Mouse (Mus musculus) hindbrain, embryonic 14.5 days (tissue): Measurements from ENCODE around the gene Prr5. TPM values are rescaled to one million over a fixed set of nuclear protein-coding genes. Genes with fewer than 3 reads are reported as not detected.

Source experiments
- ATAC-seq: fragments of 200-750 bp; cut with Nextera tagmentation; 2 replicates; pipeline ENCODE4 v1.8.0; 2017; ENCODE audit warnings: moderate number of reproducible peaks, mild to moderate bottlenecking, moderate TSS enrichment, moderate library complexity; ENCODE audit not compliant: low FRiP score
- DNase-seq: peaks from one replicate; pipeline ENCODE4 v3.0.0-alpha.2; 2015; ENCODE audit warnings: low spot score
- H3K27ac ChIP-seq: fragments of 300-500 bp; sonication (generic); 2 replicates; pipeline ENCODE4 v1.5.1; 2014; ENCODE audit warnings: mild to moderate bottlenecking, moderate library complexity
- H3K27me3 ChIP-seq: fragments of 300-500 bp; sonication (generic); 2 replicates; pipeline ENCODE4 v1.6.1; 2014; ENCODE audit warnings: mild to moderate bottlenecking, low read length, mixed read lengths; ENCODE audit not compliant: control insufficient read depth, insufficient read depth
- H3K36me3 ChIP-seq: fragments of 300-500 bp; sonication (generic); replicated peaks from 2 replicates; pipeline ENCODE4 v1.6.1; 2014; ENCODE audit not compliant: control insufficient read depth, insufficient read depth
- H3K4me1 ChIP-seq: fragments of 300-500 bp; sonication (generic); replicated peaks from 2 replicates; pipeline ENCODE4 v1.6.1; 2014; ENCODE audit warnings: antibody characterized with exemption, low read length, mixed read lengths; ENCODE audit not compliant: control insufficient read depth, insufficient read depth
- H3K4me2 ChIP-seq: fragments of 300-500 bp; sonication (generic); replicated peaks from 2 replicates; pipeline ENCODE4 v1.6.1; 2014; ENCODE audit warnings: mild to moderate bottlenecking, moderate library complexity
- H3K4me3 ChIP-seq: fragments of 300-500 bp; sonication (generic); replicated peaks from 2 replicates; pipeline ENCODE4 v1.5.1; 2014; ENCODE audit warnings: mild to moderate bottlenecking, low read length
- H3K9ac ChIP-seq: fragments of 300-500 bp; sonication (generic); 2 replicates; pipeline ENCODE4 v1.6.1; 2014
- H3K9me3 ChIP-seq: fragments of 300-500 bp; sonication (generic); 2 replicates; pipeline ENCODE4 v1.6.1; 2016; ENCODE audit warnings: low read length; ENCODE audit not compliant: control insufficient read depth
- WGBS: fragments of 180-500 bp; shearing (Covaris S2); extraction: QIAGEN DNeasy Blood & Tissue Kit; methylation state at CpG from one replicate; pipeline ENCODE4 v1.1.7; 2014; 5-methylcytosine and 5-hydroxymethylcytosine counted together
- polyA plus RNA-seq: library from polyadenylated mRNA; unstranded; fragments of >200 nt; fragmentation: Nextera tagmentation; extraction: Ambion mirVana; gene quantifications from 2 replicates; pipeline ENCODE4 v1.2.1, GENCODE M21; 2014

Prr5 gene
- polyA plus RNA-seq, 1 experiment from 2014 or later, result 27.1 TPM

DNA sequence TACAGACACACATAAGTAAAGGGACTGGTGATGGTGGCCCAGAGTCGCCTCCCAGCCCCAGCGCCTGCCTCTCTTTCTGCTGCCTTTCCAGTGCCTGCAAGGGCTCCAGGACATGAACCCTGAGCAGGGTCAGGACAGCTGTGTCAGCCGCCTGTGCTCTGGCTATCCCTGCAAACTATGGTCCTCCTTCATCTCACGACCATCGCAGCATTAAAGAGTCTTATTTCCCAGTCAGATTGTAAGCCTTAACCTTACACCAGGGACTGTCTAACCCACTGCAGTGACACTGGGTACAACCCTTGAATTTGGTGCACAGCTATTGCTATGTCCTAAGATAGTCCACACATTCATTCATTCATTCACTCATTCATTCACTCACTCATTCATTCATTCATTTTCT, 13.4 kb downstream of the Prr5 start:
- Histone ChIP-seq H3K27ac (no peak overlapping the region), H3K4me1 (peaks cover 19% of the 10 kb centered on the region), H3K36me3 (no peaks in the 10 kb centered on the region), H3K9me3 (no peaks in the 10 kb centered on the region), H3K9ac (no peak overlapping the region), H3K4me2 (no peak overlapping the region), H3K27me3 (peaks cover 22% of the 10 kb centered on the region), H3K4me3 (no peak overlapping the region)
- DNase-seq, result no peak
- 67% methylated on average over 5 of the region's 5 CpGs for WGBS
- ATAC-seq, result no peak

DNA sequence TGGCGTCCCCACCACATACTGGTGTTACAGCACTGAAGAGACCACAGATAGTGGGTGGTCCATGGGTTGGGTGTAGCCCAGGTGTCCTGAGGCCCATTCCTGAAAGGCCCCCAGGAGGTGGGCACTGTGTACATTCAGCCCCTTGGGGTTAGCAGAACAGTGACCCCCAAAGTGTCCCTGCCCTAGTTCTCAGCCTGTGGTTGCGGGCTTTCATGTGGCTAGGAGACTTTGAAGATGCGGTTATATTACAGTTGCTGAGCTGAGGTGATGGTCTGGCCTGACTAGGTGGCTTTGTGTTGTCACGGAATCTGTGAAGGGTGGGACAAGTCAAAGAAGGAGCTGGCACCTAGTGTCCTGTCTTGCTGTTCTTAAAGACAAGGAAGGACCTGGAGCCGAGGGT, 15.1 kb downstream of the Prr5 start:
- H3K9ac ChIP-seq, result no peak overlapping the region
- H3K9me3 ChIP-seq, result no peaks in the 10 kb centered on the region
- peaks cover 22% of the 10 kb centered on the region for H3K27me3 ChIP-seq
- no peak overlapping the region for H3K27ac ChIP-seq
- DNase-seq (no peak), ATAC-seq (no peak)
- H3K4me3 ChIP-seq, result no peak overlapping the region
- H3K4me2 ChIP-seq, result no peak overlapping the region
- peaks cover 19% of the 10 kb centered on the region for H3K4me1 ChIP-seq
- WGBS, result 69% methylated on average over 5 of the region's 5 CpGs
- H3K36me3 ChIP-seq, result no peaks in the 10 kb centered on the region; the same call in 1 of the 2 replicates

DNA sequence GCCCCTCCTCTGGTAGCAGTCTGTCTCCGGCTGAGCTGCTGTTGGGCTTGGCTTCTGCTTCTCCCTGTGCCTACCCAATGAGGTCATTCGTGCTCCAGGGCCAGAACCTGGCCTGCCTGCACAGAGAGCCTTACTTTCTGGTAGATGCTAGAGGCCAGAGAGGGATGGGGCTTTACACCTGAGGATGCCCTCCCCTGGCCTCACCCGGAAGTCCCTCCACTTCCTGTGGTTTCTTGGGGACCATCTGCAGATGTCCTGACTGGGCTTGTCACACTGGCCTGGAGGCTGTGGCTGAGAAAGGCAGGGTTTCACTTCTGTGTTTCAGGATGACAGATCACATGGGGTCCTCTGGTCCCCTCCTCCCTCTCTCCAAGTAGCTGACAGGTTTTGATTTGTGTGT, 16.0 kb downstream of the Prr5 start:
- Histone ChIP-seq H3K9ac (no peak overlapping the region), H3K27ac (no peak overlapping the region), H3K4me3 (no peak overlapping the region), H3K9me3 (no peaks in the 10 kb centered on the region), H3K4me1 (peaks cover 17% of the 10 kb centered on the region), H3K4me2 (no peak overlapping the region), H3K36me3 (peaks cover 9% of the 10 kb centered on the region; the same call in 1 of the 2 replicates), H3K27me3 (peaks cover 17% of the 10 kb centered on the region)
- 82% methylated on average over 3 of the region's 3 CpGs for WGBS
- ATAC-seq, result no peak
- no peak for DNase-seq

DNA sequence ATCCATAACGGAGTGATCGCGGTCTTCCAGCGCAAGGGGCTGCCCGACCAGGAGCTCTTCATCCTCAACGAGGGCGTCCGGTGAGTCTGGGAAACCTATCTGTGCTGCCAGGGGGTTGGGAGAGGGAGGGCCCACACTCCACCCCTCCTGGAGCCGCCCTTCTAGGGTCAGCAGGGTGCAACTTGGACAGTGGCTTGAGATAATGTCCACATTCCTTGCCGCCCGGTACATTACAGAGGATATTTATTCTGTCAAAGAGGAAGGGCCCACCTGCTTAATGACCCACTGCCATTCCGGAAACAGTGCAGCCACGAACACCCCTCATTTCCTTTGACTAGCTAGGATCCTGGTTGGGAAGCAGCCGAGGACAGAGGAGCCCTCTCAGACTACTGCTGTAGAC, 18.5 kb downstream of the Prr5 start:
- WGBS, result 77% methylated on average over 14 of the region's 14 CpGs

DNA sequence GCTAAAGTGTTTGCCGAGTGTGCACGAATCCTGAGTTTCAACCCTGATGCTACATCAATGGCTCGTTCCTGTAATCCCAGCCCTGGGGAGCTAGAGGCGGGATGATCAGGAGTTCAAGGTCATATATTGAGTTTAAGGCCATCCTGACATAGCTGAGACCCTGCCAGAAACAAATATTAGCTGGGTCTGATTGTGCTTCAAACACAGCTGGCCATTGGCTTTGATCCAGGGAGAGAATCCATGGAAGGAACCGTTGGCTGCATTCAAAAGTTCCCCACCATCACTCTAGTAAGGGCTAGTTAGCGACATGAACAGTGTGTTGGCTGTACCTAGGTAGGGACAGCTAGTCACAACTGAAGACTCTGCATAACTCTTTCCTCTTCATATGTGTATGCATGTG, 19.9 kb downstream of the Prr5 start:
- ATAC-seq (no peak), DNase-seq (no peak)
- H3K4me3 ChIP-seq, result no peak overlapping the region
- H3K9me3 ChIP-seq, result no peaks in the 10 kb centered on the region
- no peaks in the 10 kb centered on the region for H3K27me3 ChIP-seq
- 81% methylated on average over 6 of the region's 6 CpGs for WGBS
- H3K4me1 ChIP-seq, result no peaks in the 10 kb centered on the region
- peaks cover 18% of the 10 kb centered on the region; the same call in 1 of the 2 replicates for H3K36me3 ChIP-seq
- H3K4me2 ChIP-seq, result no peak overlapping the region
- H3K27ac ChIP-seq, result no peak overlapping the region
- no peak overlapping the region for H3K9ac ChIP-seq

More for the DNA sequence above, 18.5 kb downstream of the Prr5 start:
- Histone ChIP-seq H3K27me3 (no peaks in the 10 kb centered on the region), H3K4me1 (no peaks in the 10 kb centered on the region), H3K4me2 (no peak overlapping the region), H3K27ac (no peak overlapping the region), H3K9me3 (no peaks in the 10 kb centered on the region), H3K9ac (no peak overlapping the region), H3K4me3 (no peak overlapping the region), H3K36me3 (peaks cover 10% of the 10 kb centered on the region; the same call in 1 of the 2 replicates)
- no peak for DNase-seq
- ATAC-seq, result no peak

DNA sequence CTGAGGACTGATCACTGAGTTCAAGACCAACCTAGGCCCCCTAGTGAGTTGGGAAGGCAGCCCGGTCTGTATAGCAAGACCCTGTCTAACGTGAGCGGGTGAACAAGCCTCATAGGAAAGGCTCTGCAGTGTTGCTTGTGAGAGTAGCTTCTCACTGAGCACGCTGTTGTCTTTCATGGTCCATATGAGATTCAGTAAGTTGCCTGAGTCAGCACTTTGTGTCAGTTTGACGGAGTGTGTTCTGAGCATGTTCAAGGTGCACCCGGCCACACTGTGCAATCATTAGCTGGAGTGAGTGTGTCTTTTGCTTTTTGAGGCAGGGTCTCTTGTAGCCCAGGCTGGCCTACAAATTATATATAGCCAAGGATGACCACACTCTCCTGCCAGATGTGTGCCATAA, 22.1 kb downstream of the Prr5 start:
- Histone ChIP-seq H3K27me3 (no peaks in the 10 kb centered on the region), H3K36me3 (peaks cover 27% of the 10 kb centered on the region; the same call in 1 of the 2 replicates), H3K4me2 (no peak overlapping the region), H3K4me3 (no peak overlapping the region), H3K27ac (no peak overlapping the region), H3K9ac (no peak overlapping the region), H3K4me1 (no peaks in the 10 kb centered on the region), H3K9me3 (no peaks in the 10 kb centered on the region)
- no peak for DNase-seq
- no peak for ATAC-seq
- WGBS, result 92% methylated on average over 6 of the region's 6 CpGs

DNA sequence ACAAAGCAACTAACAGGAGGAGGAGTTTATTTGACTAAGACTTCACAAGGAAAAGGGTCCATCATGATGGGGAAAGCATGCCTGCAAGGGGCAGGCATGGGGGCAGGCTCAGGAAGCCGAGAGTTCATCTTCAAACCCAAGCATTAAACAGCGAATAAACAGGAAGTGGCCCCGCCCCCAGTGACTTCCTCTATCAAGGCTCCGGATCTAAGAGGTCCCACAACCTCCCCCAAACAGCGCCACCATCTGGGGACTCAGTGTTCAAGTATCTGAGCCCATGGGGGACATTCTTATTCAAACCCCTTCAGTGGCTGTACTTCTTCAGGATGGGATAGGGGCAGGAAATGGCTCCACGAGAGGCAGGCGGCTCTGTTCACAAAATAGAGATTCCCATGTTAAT, 23.2 kb downstream of the Prr5 start:
- Histone ChIP-seq H3K9me3 (no peaks in the 10 kb centered on the region), H3K4me2 (no peak overlapping the region), H3K27ac (no peak overlapping the region), H3K36me3 (peaks cover 27% of the 10 kb centered on the region; the same call in 1 of the 2 replicates), H3K27me3 (no peaks in the 10 kb centered on the region), H3K4me3 (no peak overlapping the region), H3K9ac (no peak overlapping the region), H3K4me1 (no peaks in the 10 kb centered on the region)
- ATAC-seq, result no peak
- no peak for DNase-seq
- 94% methylated on average over 7 of the region's 7 CpGs for WGBS

DNA sequence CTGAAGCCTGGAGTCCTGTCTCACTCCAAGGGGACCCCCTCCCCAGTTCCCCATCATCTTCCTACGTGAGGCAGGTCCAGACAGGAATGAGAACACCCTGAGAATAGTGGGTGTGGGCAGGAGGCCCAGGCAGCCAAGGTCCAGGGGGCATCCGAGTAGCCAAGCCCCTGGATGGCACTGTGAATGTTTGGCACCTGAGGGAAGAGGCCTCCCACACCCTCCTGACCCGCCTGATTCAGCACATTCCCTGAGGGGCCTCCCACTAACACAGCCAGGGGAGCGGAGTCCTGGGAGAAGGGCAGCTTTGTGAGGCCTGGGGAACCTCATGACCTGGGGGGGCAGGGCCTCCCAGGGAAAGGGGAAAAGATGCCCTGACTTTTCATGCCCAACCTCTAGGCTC, 26.6 kb downstream of the Prr5 start:
- ATAC-seq (no peak), DNase-seq (no peak)
- WGBS, result 70% methylated on average over 4 of the region's 4 CpGs
- H3K9ac ChIP-seq, result no peak overlapping the region
- H3K4me2 ChIP-seq, result no peak overlapping the region
- no peaks in the 10 kb centered on the region for H3K9me3 ChIP-seq
- no peaks in the 10 kb centered on the region for H3K4me1 ChIP-seq
- H3K27me3 ChIP-seq, result no peaks in the 10 kb centered on the region
- H3K4me3 ChIP-seq, result no peak overlapping the region
- no peak overlapping the region for H3K27ac ChIP-seq
- peaks cover 28% of the 10 kb centered on the region for H3K36me3 ChIP-seq

DNA sequence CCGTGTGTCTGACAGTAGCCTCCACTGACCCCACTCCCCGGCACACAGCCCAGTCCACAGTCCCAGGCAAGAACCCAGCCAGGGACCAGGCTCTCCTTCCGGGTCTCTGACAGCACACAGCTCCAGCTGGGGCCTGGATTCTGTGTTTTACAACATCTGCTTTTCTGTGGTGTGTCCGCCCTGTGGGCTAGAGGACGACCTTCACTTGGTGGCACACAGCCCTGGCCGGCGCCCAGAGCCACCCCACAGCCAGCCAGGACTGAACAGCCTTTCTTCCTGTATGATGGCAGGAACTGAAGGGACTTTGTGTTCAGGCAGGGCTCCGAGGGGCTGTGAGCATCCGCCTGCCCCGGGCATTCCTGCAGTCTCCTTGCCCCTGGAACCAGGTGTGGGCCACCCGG, 28.2 kb downstream of the Prr5 start:
- Histone ChIP-seq H3K27ac (no peak overlapping the region), H3K9ac (no peak overlapping the region), H3K4me1 (no peaks in the 10 kb centered on the region), H3K27me3 (no peaks in the 10 kb centered on the region), H3K4me2 (no peak overlapping the region), H3K36me3 (peaks cover 39% of the 10 kb centered on the region), H3K4me3 (no peak overlapping the region), H3K9me3 (no peaks in the 10 kb centered on the region)
- DNase-seq (no peak), ATAC-seq (no peak; the same call in 1 of the 2 replicates)
- WGBS, result 81% methylated on average over 11 of the region's 11 CpGs

DNA sequence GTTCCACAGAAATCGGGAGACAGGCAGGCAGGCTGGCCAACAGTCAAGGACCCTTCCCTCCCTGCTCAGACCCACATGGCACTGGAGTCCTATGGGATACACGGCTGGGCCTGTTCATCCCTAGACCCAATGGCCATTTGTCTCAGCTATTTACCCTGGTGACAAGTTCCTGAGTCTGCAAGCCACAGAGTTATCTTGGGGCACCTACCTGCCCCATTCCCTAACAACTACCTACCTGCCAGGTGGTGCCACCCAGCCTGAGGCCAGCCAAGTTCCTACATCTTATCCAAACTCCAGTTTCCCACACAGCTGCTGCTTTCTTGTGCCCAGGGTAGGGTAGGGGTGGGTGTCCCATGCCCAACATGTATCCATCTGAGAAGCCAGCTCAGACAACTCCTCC, 28.8 kb downstream of the Prr5 start:
- ATAC-seq (no peak), DNase-seq (no peak)
- peaks cover 43% of the 10 kb centered on the region for H3K36me3 ChIP-seq
- H3K4me1 ChIP-seq, result no peaks in the 10 kb centered on the region
- WGBS, result 76% methylated on average over 2 of the region's 2 CpGs
- H3K27me3 ChIP-seq, result no peaks in the 10 kb centered on the region
- H3K4me3 ChIP-seq, result no peak overlapping the region
- no peaks in the 10 kb centered on the region for H3K9me3 ChIP-seq
- no peak overlapping the region for H3K4me2 ChIP-seq
- H3K9ac ChIP-seq, result no peak overlapping the region
- H3K27ac ChIP-seq, result no peak overlapping the region
